ENCODE assay signal across 8 mouse cellular contexts in the genomic region with DNA sequence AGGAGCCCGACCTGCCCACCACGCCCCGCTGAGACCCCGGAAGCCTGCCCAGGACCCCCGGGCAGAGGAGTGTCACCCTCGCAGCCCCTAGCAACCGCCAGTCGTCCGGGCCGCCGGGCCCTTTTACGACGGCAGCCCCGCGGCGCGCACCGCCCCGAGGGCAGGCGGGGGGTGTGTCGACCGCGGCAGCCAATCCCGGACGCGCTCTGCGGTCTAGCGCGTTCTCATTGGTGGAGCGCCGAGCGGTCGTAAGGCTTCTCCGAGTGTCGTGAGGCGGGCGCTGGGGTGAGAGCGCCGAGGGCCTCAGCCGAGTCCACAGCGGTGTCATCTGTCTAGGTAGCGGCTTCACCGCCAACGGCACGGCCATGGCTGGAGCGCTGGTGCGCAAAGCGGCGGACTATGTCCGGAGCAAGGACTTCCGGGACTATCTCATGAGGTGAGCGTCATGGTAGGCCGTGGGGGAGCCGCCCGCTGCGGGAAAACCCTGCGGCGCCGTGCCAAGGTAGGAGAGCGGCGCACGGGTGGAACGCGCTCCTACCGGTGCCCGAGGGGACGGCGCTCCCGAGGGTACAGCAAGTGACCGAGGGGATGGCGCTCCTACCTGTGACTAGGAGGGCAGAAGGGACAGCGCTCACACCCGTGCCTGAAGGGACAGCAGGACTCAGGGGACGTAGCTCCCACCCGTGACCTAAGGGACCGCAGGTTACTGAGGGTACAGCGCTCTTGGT. TPM values are rescaled to one million over a fixed set of nuclear protein-coding genes. Genes with fewer than 3 reads are reported as not detected.
DNase-seq lines count a peak whose midpoint lies in the region; ATAC-seq and TF ChIP-seq lines count a peak whose summit lies in the region.

No protein-coding gene starts in this region.

- ATAC-seq in forebrain, embryonic 13.5 days = peak; percentile 99
- ATAC-seq in neural tube, embryonic 15.5 days (ENCODE audit: low FRiP score) = peak; percentile 98

- intact Hi-C loops in heart, postnatal 14 days (cut with DNase I) = loop anchor here (2.0 kb wide), 2 partner anchors 21 to 27 kb away; a partner anchor contains a TSS

- TF ChIP-seq CTCF in E14TG2a.4 (conservative IDR thresholded peaks at IDR 0.05; ENCODE audit: low read length) = no peak

- DNase-seq in c-Kit-positive CD71-positive TER-119-positive erythroid progenitor cells, embryonic 14.5 days (ENCODE audit: low spot score) = peak; percentile 91
- DNase-seq in heart, postnatal 14 days = peak; percentile 96
- peak; percentile 96 for DNase-seq in layer of hippocampus, adult 11-12 months (ENCODE audit: low spot score)
- DNase-seq in lung, adult 18-20 months = peak; percentile 95 to 96
- DNase-seq in testis, postnatal 14 days (ENCODE audit: low spot score) = peak; percentile 97

- no peaks in the 10 kb centered on the region for H3K9me3 ChIP-seq in E14TG2a.4 (ENCODE audit: low read length)
- H3K9me3 ChIP-seq in forebrain, embryonic 13.5 days (replicated peaks) = no peaks in the 10 kb centered on the region
- H3K9me3 ChIP-seq in neural tube, embryonic 15.5 days (replicated peaks) = no peaks in the 10 kb centered on the region

- H3K4me3 ChIP-seq in E14TG2a.4 (replicated peaks; ENCODE audit: low read length) = peak overlapping the region; percentile 95
- H3K4me3 ChIP-seq in forebrain, embryonic 13.5 days = peak overlapping the region; percentile 82
- H3K4me3 ChIP-seq in neural tube, embryonic 15.5 days (replicated peaks) = peak overlapping the region; percentile 94

- peak overlapping the region; percentile 85 for H3K9ac ChIP-seq in forebrain, embryonic 13.5 days
- peak overlapping the region; percentile 87 for H3K9ac ChIP-seq in neural tube, embryonic 15.5 days (replicated peaks)

- H3K36me3 ChIP-seq in E14TG2a.4 (ENCODE audit: insufficient read depth, low read length) = no peaks in the 10 kb centered on the region
- no peaks in the 10 kb centered on the region for H3K36me3 ChIP-seq in forebrain, embryonic 13.5 days (ENCODE audit: poor library complexity, severe bottlenecking)
- no peaks in the 10 kb centered on the region for H3K36me3 ChIP-seq in neural tube, embryonic 15.5 days

- 0% methylated on average over 76 of the region's 77 CpGs for WGBS in forebrain, embryonic 13.5 days
- under 1% methylated on average over 77 of the region's 77 CpGs for WGBS in neural tube, embryonic 15.5 days

- H3K27me3 ChIP-seq in E14TG2a.4 (ENCODE audit: insufficient read depth, low read length) = no peaks in the 10 kb centered on the region
- H3K27me3 ChIP-seq in forebrain, embryonic 13.5 days = no peaks in the 10 kb centered on the region
- H3K27me3 ChIP-seq in neural tube, embryonic 15.5 days (replicated peaks) = no peaks in the 10 kb centered on the region

- H3K27ac ChIP-seq in forebrain, embryonic 13.5 days = peak overlapping the region; percentile 73
- H3K27ac ChIP-seq in neural tube, embryonic 15.5 days (replicated peaks) = peak overlapping the region; percentile 95

- peak overlapping the region; percentile 100 for H3K4me2 ChIP-seq in forebrain, embryonic 13.5 days
- H3K4me2 ChIP-seq in neural tube, embryonic 15.5 days = peak overlapping the region; percentile 93

- peaks cover 51% of the 10 kb centered on the region for H3K4me1 ChIP-seq in E14TG2a.4 (replicated peaks; ENCODE audit: low read depth, low read length)
- H3K4me1 ChIP-seq in forebrain, embryonic 13.5 days = peaks cover 19% of the 10 kb centered on the region
- H3K4me1 ChIP-seq in neural tube, embryonic 15.5 days = peaks cover 29% of the 10 kb centered on the region

RNA-seq across cellular contexts. Expression of a gene that starts 1.0 kb away (rescaled TPM):
- 219 and 228 TPM in 2 replicates for polyA plus RNA-seq in forebrain, embryonic 13.5 days (2015; fragmentation: Nextera tagmentation; extraction: Ambion mirVana)
- total RNA-seq in heart, postnatal 14 days (2021) = 100 to 1,000 TPM; 496 to 503 TPM
- polyA plus RNA-seq in neural tube, embryonic 15.5 days (2015; fragmentation: Nextera tagmentation; extraction: Ambion mirVana) = 382 and 460 TPM in 2 replicates

RNA-seq across cellular contexts. Expression of a gene that starts 27.2 kb away (rescaled TPM):
- 113 and 114 TPM in 2 replicates for polyA plus RNA-seq in forebrain, embryonic 13.5 days (2015; fragmentation: Nextera tagmentation; extraction: Ambion mirVana)
- total RNA-seq in heart, postnatal 14 days (2021) = 10 to 100 TPM; 16.7 to 21.2 TPM
- polyA plus RNA-seq in neural tube, embryonic 15.5 days (2015; fragmentation: Nextera tagmentation; extraction: Ambion mirVana) = 161 and 176 TPM in 2 replicates

RNA-seq across cellular contexts. Expression of a gene that starts 47.8 kb away (rescaled TPM):
- polyA plus RNA-seq in forebrain, embryonic 13.5 days (2015; fragmentation: Nextera tagmentation; extraction: Ambion mirVana) = not detected in 2 replicates
- not detected for total RNA-seq in heart, postnatal 14 days (2021)
- polyA plus RNA-seq in neural tube, embryonic 15.5 days (2015; fragmentation: Nextera tagmentation; extraction: Ambion mirVana) = 0.37 TPM in 1 of 2 replicates, not detected in the other

RNA-seq across cellular contexts. Expression of a gene that starts 53.6 kb away (rescaled TPM):
- 5.1 TPM in 2 replicates for polyA plus RNA-seq in forebrain, embryonic 13.5 days (2015; fragmentation: Nextera tagmentation; extraction: Ambion mirVana)
- under 1 TPM; 0.24 to 0.69 TPM for total RNA-seq in heart, postnatal 14 days (2021)
- 13.8 and 18.4 TPM in 2 replicates for polyA plus RNA-seq in neural tube, embryonic 15.5 days (2015; fragmentation: Nextera tagmentation; extraction: Ambion mirVana)

Comparison
In these comparisons a context has a peak if more than half of its experiments do, and no peak if none do; other contexts are left out.
1. Peak in every context shown above with its lines: DNase-seq, ATAC-seq, H3K4me3 ChIP-seq and H3K27ac ChIP-seq.